Mouse (Mus musculus) embryonic stem cell, embryonic (primary cell): ENCODE measurements at regions not wholly inside any gene's neighbourhood (a gene's known extent, or its start where the extent isn't known, plus 50 kb on each side); places are given as distances from the start of the nearest gene placed in this dataset.

Source experiments
- CTCF ChIA-PET, 4 experiments: fragments of 300-600 bp in 2 of 4; fragments of 350-600 bp in 2 of 4; sonication (Branson Sonifier 250); formaldehyde crosslinking; loops; one replicate each; lab custom pipeline; 2022; ENCODE audit warnings: inconsistent platforms in 2 of 4; lab: Charles Lee
- POLR2A ChIA-PET, 4 experiments: fragments of 300-600 bp in 2 of 4; fragments of 350-600 bp in 2 of 4; sonication (Branson Sonifier 250); formaldehyde crosslinking; loops; one replicate each; lab custom pipeline; 2022; ENCODE audit warnings: antibody characterized with exemption in 4 of 4, inconsistent platforms in 1 of 4; lab: Charles Lee

DNA sequence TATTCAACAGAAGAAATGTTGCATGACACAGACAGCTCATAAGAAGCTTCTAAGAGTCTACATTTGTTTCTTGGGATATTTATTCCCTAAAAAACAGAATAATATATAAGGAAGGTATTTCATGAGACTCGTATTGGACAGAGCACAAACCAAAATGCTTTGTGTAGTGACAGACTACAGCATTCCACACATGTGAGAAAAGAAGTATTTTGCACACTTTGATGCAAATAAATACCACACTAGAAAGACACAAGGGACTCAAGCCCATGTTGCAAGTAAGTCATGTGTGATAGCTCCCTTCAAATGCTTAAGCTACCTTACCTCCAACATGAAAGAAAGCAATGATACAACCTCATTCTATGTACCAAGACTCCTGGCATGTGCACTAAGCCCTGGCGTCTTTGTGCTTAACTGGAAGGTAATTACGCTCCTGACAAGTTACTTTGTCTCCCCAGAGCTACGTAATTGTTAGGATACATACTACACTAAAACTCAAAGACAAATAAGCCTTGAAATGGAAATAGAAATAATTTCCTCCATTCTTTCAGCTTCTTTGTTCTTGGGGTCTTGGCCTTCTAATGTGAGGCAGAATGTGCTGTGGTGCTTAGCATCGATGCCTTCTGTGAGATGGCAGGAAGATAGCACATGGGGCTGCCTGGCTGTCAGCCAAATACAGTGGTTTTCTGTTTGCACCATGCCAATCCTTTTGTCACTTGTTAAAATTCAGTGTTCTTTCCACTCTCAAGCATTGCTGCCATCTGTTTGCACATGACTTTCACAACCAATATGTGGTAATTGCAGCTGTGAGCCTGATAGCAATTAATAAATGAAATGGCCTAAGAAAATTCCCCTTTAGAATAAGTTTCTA lies 1214.4 kb upstream of the Igfbp7 start:
- ChIA-PET CTCF (no interaction called here), POLR2A (interaction anchor here in 1 of 4 experiments (1.1 kb wide), 1 partner anchor 10 kb away, joined by 3 read pairs; no protein-coding TSS in a partner anchor)

DNA sequence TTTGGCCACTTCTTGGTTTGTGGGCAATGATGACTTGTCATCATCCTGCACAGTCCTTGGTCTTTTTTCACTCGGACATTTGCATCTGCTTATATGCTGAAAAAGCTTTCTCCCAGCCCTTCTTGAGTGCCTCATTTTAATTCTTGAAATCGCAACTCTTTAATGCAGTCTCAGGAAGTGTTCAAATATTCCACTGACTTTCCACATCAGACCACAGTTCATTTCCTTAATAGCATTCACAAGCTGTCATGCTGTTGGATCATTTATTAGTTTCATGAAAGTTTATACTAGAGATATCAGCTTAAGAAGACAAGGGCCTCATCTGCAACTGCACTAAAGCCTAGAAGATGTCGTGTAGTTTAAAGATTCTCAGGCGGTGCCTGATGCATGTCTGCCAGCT lies 1200.5 kb upstream of the Igfbp7 start:
- ChIA-PET POLR2A (no interaction called here), CTCF (no interaction called here)

DNA sequence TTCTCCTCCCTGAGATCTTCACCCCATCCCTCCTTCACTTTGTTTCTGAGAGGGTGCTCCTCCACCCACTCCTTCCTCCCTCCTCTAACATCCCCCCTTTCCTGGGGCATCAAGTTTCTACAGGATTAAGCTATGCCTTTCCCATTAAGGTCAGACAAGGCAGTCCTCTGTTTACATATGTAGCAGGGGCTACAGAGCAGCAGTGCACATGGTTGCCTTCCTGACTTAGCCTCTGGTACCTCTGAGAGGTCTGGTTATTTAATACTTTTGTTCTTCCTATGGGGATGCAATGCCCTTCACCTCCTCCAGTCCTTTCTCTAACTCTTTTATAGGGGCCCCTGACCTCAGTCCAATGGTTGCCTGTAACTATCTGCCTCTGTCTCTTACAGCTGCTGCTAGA lies 1194.8 kb upstream of the Igfbp7 start:
- CTCF ChIA-PET, result no interaction called here
- POLR2A ChIA-PET, result no interaction called here

DNA sequence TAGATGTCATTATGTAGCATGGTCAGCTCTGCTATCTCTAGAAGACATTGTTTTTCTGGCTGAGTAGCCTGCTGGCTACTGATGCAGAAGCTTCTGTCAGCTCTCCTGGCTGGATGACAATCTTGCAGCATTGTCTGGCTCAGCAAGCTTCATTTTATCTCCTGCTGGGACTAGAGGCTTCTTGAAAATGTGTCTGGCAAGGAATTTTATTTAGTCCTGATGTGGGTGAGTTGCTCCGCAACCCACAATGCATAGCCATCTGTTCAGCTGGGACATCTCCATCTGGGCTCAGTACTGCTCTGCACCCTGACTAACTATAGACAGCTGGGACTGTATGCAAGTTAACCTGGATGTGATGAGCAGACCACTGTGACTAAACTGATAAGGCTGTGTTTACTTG lies 1177.0 kb upstream of the Igfbp7 start:
- ChIA-PET POLR2A (no interaction called here), CTCF (no interaction called here)

DNA sequence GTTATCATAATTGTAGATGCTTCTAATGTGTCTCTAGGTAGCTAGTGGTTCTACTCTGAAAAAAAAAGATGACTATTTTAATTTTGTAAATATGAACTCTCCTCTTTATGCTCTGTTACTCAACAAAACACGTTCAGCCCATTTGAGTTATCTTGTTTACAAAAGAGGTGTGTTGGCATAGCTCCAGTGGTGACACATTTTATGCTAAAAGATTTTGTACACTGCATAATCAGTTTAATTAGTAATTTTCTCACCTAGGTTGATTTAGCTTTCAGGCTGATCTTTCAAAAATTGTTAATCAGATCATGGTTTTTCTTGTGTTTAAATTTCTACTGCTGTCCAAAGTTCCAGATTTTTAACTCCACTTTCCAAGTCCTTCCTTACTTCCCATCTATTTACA lies 1149.1 kb upstream of the Igfbp7 start:
- CTCF ChIA-PET, result no interaction called here

DNA sequence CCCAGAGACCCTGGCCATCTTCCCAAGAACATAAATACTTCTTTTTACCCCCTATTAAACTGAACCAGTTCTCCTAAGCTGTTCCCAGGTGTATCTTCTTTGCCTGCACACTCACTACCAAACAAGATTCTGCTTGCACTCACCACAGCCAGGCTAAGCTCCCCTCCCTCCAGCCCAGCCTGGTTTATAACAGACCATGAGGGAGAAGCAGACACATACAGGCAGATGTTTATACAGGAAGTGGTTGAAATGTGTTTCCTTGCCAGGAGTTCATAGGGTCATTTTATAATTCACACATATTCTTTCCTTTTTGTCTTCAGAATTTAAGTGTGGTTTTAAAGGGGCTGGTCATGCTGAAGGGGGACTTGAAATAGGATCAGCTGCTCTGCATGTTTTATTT lies 1127.5 kb upstream of the Igfbp7 start:
- ChIA-PET CTCF (no interaction called here), POLR2A (no interaction called here)

More for the DNA sequence above, 1149.1 kb upstream of the Igfbp7 start:
- POLR2A ChIA-PET, result no interaction called here
